Mouse (Mus musculus) heart, embryonic 11.5 days (tissue): ENCODE data around the gene Epha4. TPM values are rescaled to one million over a fixed set of nuclear protein-coding genes. Genes with fewer than 3 reads are reported as not detected.
A peak's percentile ranks its signal among the peaks of the same experiment; 100 is the strongest.

Experiments
- ATAC-seq: fragments of 200-750 bp; cut with Nextera tagmentation; replicated peaks from 2 replicates; pipeline ENCODE4 v1.8.0; 2017; ENCODE audit warnings: moderate library complexity; ENCODE audit not compliant: insufficient number of reproducible peaks, low FRiP score, low TSS enrichment
- H3K27ac ChIP-seq: fragments of 300-500 bp; sonication (generic); 2 replicates; pipeline ENCODE4 v1.5.1; 2014; ENCODE audit warnings: mild to moderate bottlenecking, low read depth, low read length
- H3K27me3 ChIP-seq: fragments of 300-500 bp; sonication (generic); 2 replicates; pipeline ENCODE4 v1.6.1; 2014; ENCODE audit warnings: mild to moderate bottlenecking, low read length, mixed read lengths; ENCODE audit not compliant: control insufficient read depth, insufficient read depth
- H3K36me3 ChIP-seq: fragments of 300-500 bp; sonication (generic); 2 replicates; pipeline ENCODE4 v1.6.1; 2014; ENCODE audit warnings: mild to moderate bottlenecking, low read length, moderate library complexity, mixed read lengths; ENCODE audit not compliant: control insufficient read depth, insufficient read depth
- H3K4me1 ChIP-seq: fragments of 300-500 bp; sonication (generic); 2 replicates; pipeline ENCODE4 v1.6.1; 2014; ENCODE audit warnings: low read length; ENCODE audit not compliant: control insufficient read depth, insufficient read depth
- H3K4me2 ChIP-seq: fragments of 300-500 bp; sonication (generic); 2 replicates; pipeline ENCODE4 v1.6.1; 2014; ENCODE audit warnings: mild to moderate bottlenecking, moderate library complexity
- H3K4me3 ChIP-seq: fragments of 300-500 bp; sonication (generic); 2 replicates; pipeline ENCODE4 v1.5.1; 2014; ENCODE audit warnings: low read depth, low read length
- H3K9ac ChIP-seq: fragments of 300-500 bp; sonication (generic); 2 replicates; pipeline ENCODE4 v1.6.1; 2014; ENCODE audit warnings: mild to moderate bottlenecking, low read depth, low read length, moderate library complexity
- H3K9me3 ChIP-seq: fragments of 300-500 bp; sonication (generic); replicated peaks from 2 replicates; pipeline ENCODE4 v1.6.1; 2016; ENCODE audit warnings: low read length; ENCODE audit not compliant: control insufficient read depth
- WGBS: fragments of 180-500 bp; shearing (Covaris S2); extraction: QIAGEN DNeasy Blood & Tissue Kit; methylation state at CpG from one replicate; pipeline ENCODE4 v1.1.7; 2014; ENCODE audit not compliant: insufficient replicate concordance; 5-methylcytosine and 5-hydroxymethylcytosine counted together
- polyA plus RNA-seq: library from polyadenylated mRNA; unstranded; fragments of >200 nt; fragmentation: Nextera tagmentation; extraction: Ambion mirVana; gene quantifications from 2 replicates; pipeline ENCODE4 v1.2.1, GENCODE M21; 2014

Gene Epha4
- polyA plus RNA-seq, 1 experiment from 2014 or later: 7.4 TPM

- H3K9me3 ChIP-seq: no peaks in the 10 kb centered on the region
- ATAC-seq: no peak
Measured at GRCm38 (mm10) chr1:77532576-77533183, 17.8 kb upstream of the Epha4 start.

GRCm38 (mm10) chr1:77531934-77532575, 17.2 kb upstream of the Epha4 start:
- no peaks in the 10 kb centered on the region for H3K4me1 ChIP-seq
- H3K27ac ChIP-seq: no peak overlapping the region
- H3K27me3 ChIP-seq: no peaks in the 10 kb centered on the region
- H3K9me3 ChIP-seq: no peaks in the 10 kb centered on the region
- WGBS: 55% methylated on average over 5 of the region's 5 CpGs
- H3K4me2 ChIP-seq: no peak overlapping the region
- no peaks in the 10 kb centered on the region for H3K36me3 ChIP-seq
- H3K9ac ChIP-seq: no peak overlapping the region
- no peak overlapping the region for H3K4me3 ChIP-seq
- no peak for ATAC-seq

More at GRCm38 (mm10) chr1:77532576-77533183, 17.8 kb upstream of the Epha4 start:
- no peaks in the 10 kb centered on the region for H3K27me3 ChIP-seq
- H3K36me3 ChIP-seq: no peaks in the 10 kb centered on the region
- no peaks in the 10 kb centered on the region for H3K4me1 ChIP-seq
- no peak overlapping the region for H3K9ac ChIP-seq
- H3K4me2 ChIP-seq: no peak overlapping the region
- H3K4me3 ChIP-seq: no peak overlapping the region
- WGBS: 41% methylated on average over 6 of the region's 6 CpGs
- H3K27ac ChIP-seq: no peak overlapping the region

- Histone ChIP-seq H3K27me3 (no peaks in the 10 kb centered on the region), H3K9me3 (no peaks in the 10 kb centered on the region), H3K9ac (no peak overlapping the region), H3K4me3 (no peak overlapping the region), H3K36me3 (no peaks in the 10 kb centered on the region), H3K27ac (no peak overlapping the region), H3K4me2 (no peak overlapping the region), H3K4me1 (no peaks in the 10 kb centered on the region)
- WGBS: 60% methylated on average over 8 of the region's 8 CpGs
- no peak for ATAC-seq
Measured at GRCm38 (mm10) chr1:77525082-77525481, 10.2 kb upstream of the Epha4 start.

- no peaks in the 10 kb centered on the region for H3K36me3 ChIP-seq
- 73% methylated on average over 2 of the region's 2 CpGs for WGBS
- no peak overlapping the region for H3K27ac ChIP-seq
- no peak overlapping the region for H3K9ac ChIP-seq
- no peak overlapping the region for H3K4me2 ChIP-seq
- no peak overlapping the region for H3K4me3 ChIP-seq
- no peaks in the 10 kb centered on the region for H3K9me3 ChIP-seq
- no peaks in the 10 kb centered on the region for H3K4me1 ChIP-seq
- H3K27me3 ChIP-seq: no peaks in the 10 kb centered on the region
- ATAC-seq: no peak
Measured at GRCm38 (mm10) chr1:77523354-77523753, 8.5 kb upstream of the Epha4 start.

GRCm38 (mm10) chr1:77521640-77522539, 7.0 kb upstream of the Epha4 start:
- Histone ChIP-seq H3K4me2 (peak overlapping the region; percentile 23; the same call in 1 of the 2 replicates), H3K36me3 (no peaks in the 10 kb centered on the region), H3K27me3 (no peaks in the 10 kb centered on the region; the same call in 1 of the 2 replicates), H3K9ac (no peak overlapping the region), H3K4me3 (no peak overlapping the region), H3K27ac (no peak overlapping the region), H3K9me3 (no peaks in the 10 kb centered on the region), H3K4me1 (no peaks in the 10 kb centered on the region)
- WGBS: 32% methylated on average over 16 of the region's 17 CpGs
- ATAC-seq: no peak

- Histone ChIP-seq H3K4me1 (no peaks in the 10 kb centered on the region), H3K4me2 (no peak overlapping the region), H3K27ac (no peak overlapping the region), H3K27me3 (no peaks in the 10 kb centered on the region; the same call in 1 of the 2 replicates), H3K36me3 (no peaks in the 10 kb centered on the region), H3K4me3 (no peak overlapping the region), H3K9ac (no peak overlapping the region), H3K9me3 (no peaks in the 10 kb centered on the region)
- 51% methylated on average over 3 of the region's 3 CpGs for WGBS
- no peak for ATAC-seq
Measured at GRCm38 (mm10) chr1:77518715-77519114, 3.8 kb upstream of the Epha4 start.

GRCm38 (mm10) chr1:77516203-77516991, 1.5 kb upstream of the Epha4 start:
- Histone ChIP-seq H3K36me3 (no peaks in the 10 kb centered on the region), H3K9me3 (no peaks in the 10 kb centered on the region), H3K4me1 (no peaks in the 10 kb centered on the region), H3K9ac (peak overlapping the region; percentile 43; the same call in 1 of the 2 replicates), H3K4me2 (peak overlapping the region; percentile 97), H3K4me3 (peak overlapping the region; percentile 64), H3K27me3 (no peaks in the 10 kb centered on the region; the same call in 1 of the 2 replicates), H3K27ac (no peak overlapping the region)
- ATAC-seq: no peak
- 2% methylated on average over 36 of the region's 36 CpGs for WGBS

GRCm38 (mm10) chr1:77515651-77515981, 728 bp upstream of the Epha4 start:
- Histone ChIP-seq H3K36me3 (no peaks in the 10 kb centered on the region), H3K9ac (peak overlapping the region; percentile 64), H3K27ac (no peak overlapping the region), H3K9me3 (no peaks in the 10 kb centered on the region), H3K4me1 (no peaks in the 10 kb centered on the region), H3K27me3 (no peaks in the 10 kb centered on the region; the same call in 1 of the 2 replicates), H3K4me2 (peak overlapping the region; percentile 97), H3K4me3 (peak overlapping the region; percentile 64)
- ATAC-seq: no peak
- 0% methylated on average over 12 of the region's 12 CpGs for WGBS
